Mouse (Mus musculus) ES-CJ7 (cell line): ENCODE measurements around the gene Dcakd.
A peak's percentile ranks its signal among the peaks of the same experiment; 100 is the strongest.

Experiments used
- DNase-seq: peaks from one replicate; pipeline ENCODE4 v3.0.0; 2011; ENCODE audit warnings: low read depth, low spot score

Dcakd gene

GRCm38 (mm10) chr11:103046286-103046685 is 18.2 kb upstream of the Dcakd start:
- no peak for DNase-seq

- peak; percentile 52 for DNase-seq
Measured at GRCm38 (mm10) chr11:103043982-103044381, 15.8 kb upstream of the Dcakd start.

GRCm38 (mm10) chr11:103042828-103043227 is 14.7 kb upstream of the Dcakd start:
- peak; percentile 83 for DNase-seq

GRCm38 (mm10) chr11:103038037-103038436 is 9.9 kb upstream of the Dcakd start:
- DNase-seq = no peak

GRCm38 (mm10) chr11:103036881-103037465 is 8.8 kb upstream of the Dcakd start:
- DNase-seq = no peak

GRCm38 (mm10) chr11:103035007-103035406 is 6.9 kb upstream of the Dcakd start:
- DNase-seq = no peak

GRCm38 (mm10) chr11:103033030-103033429 is 4.9 kb upstream of the Dcakd start:
- DNase-seq = no peak

- DNase-seq = no peak
Measured at GRCm38 (mm10) chr11:103027570-103028175, 460 bp downstream of the Dcakd start.

- DNase-seq = no peak
Measured at GRCm38 (mm10) chr11:103026901-103027300, 1.2 kb downstream of the Dcakd start.

- no peak for DNase-seq
Measured at GRCm38 (mm10) chr11:103023974-103024373, 4.2 kb downstream of the Dcakd start.

GRCm38 (mm10) chr11:103020713-103021335 is 7.3 kb downstream of the Dcakd start:
- DNase-seq = no peak

- DNase-seq = no peak
Measured at GRCm38 (mm10) chr11:103019325-103019724, 8.8 kb downstream of the Dcakd start.

GRCm38 (mm10) chr11:103018860-103019259 is 9.3 kb downstream of the Dcakd start:
- no peak for DNase-seq

GRCm38 (mm10) chr11:103017661-103018060 is 10.5 kb downstream of the Dcakd start:
- DNase-seq = no peak

- DNase-seq = peak; percentile 92
Measured at GRCm38 (mm10) chr11:103016930-103017329, 11.2 kb downstream of the Dcakd start.

- DNase-seq = no peak
Measured at GRCm38 (mm10) chr11:103015881-103016825, 12.0 kb downstream of the Dcakd start.

GRCm38 (mm10) chr11:103011206-103011497 is 17.0 kb downstream of the Dcakd start:
- DNase-seq = no peak

GRCm38 (mm10) chr11:103010454-103011205 is 17.5 kb downstream of the Dcakd start:
- no peak for DNase-seq

GRCm38 (mm10) chr11:103009208-103009607 is 18.9 kb downstream of the Dcakd start:
- peak; percentile 91 for DNase-seq

GRCm38 (mm10) chr11:103008558-103008957 is 19.6 kb downstream of the Dcakd start:
- DNase-seq = no peak

- DNase-seq = no peak
Measured at GRCm38 (mm10) chr11:103007001-103007340, 21.2 kb downstream of the Dcakd start.
